Mouse (Mus musculus): ENCODE measurements at regions not wholly inside any gene's neighbourhood (a gene's known extent, or its start where the extent isn't known, plus 50 kb on each side); places are given as distances from the start of the nearest gene placed in this dataset.

DNA sequence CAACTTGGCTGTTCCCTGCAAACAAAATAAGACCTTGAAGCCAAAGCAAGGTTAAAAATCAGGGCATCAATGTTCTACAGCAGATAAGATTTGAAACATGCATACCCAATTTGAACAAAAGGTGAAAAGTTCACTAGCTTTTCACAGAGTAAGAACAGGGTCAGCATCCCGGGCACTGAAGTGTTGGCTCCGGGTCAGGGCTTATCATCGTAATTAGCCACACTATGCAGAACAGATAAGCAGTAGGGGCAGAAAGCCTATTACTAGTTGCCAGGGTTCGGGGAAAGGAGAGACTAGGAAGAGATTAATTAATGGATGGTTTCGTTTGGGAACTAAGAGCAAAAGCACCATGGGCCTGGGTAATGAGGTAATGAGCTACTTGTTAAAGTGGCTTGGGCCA is 131.7 kb upstream of the Gpc5 start:
- TF ChIP-seq CTCF (IDR thresholded peaks at IDR 0.05; ENCODE audit: extremely low read depth, insufficient read length, insufficient replicate concordance, low read depth, low read length) = no peak
- TF ChIP-seq POLR2A (IDR thresholded peaks at IDR 0.05; ENCODE audit: low read depth, low read length) = no peak
